Mouse (Mus musculus): ENCODE results near the gene Fshr.

Fshr gene

GRCm38 (mm10) chr17:89034627-89035026 is 165.8 kb downstream of the Fshr start:
- DNase-seq (ENCODE audit: low spot score), result no peak

GRCm38 (mm10) chr17:89032981-89033380 is 167.5 kb downstream of the Fshr start:
- no peak for DNase-seq (ENCODE audit: low spot score)

GRCm38 (mm10) chr17:89019518-89019917 is 181.0 kb downstream of the Fshr start:
- no peak for DNase-seq (ENCODE audit: low spot score)

- DNase-seq (ENCODE audit: low spot score), result peak; percentile 2
Observed at GRCm38 (mm10) chr17:89017002-89017401, 183.5 kb downstream of the Fshr start.

- DNase-seq (ENCODE audit: low spot score), result no peak
Observed at GRCm38 (mm10) chr17:89013691-89014090, 186.8 kb downstream of the Fshr start.

- no peak for DNase-seq (ENCODE audit: low spot score)
Observed at GRCm38 (mm10) chr17:89009117-89009516, 191.4 kb downstream of the Fshr start.

- no peak for DNase-seq (ENCODE audit: low spot score)
Observed at GRCm38 (mm10) chr17:89008680-89009079, 191.8 kb downstream of the Fshr start.

- DNase-seq (ENCODE audit: low spot score), result no peak
Observed at GRCm38 (mm10) chr17:89005959-89006358, 194.5 kb downstream of the Fshr start.

- DNase-seq (ENCODE audit: low spot score), result peak; percentile 2
Observed at GRCm38 (mm10) chr17:88999907-89000306, 200.6 kb downstream of the Fshr start.

GRCm38 (mm10) chr17:88998243-88998642 is 202.2 kb downstream of the Fshr start:
- no peak for DNase-seq (ENCODE audit: low spot score)

- no peak for DNase-seq (ENCODE audit: low spot score)
Observed at GRCm38 (mm10) chr17:88991238-88991637, 209.2 kb downstream of the Fshr start.

GRCm38 (mm10) chr17:88980708-88981355 is 219.6 kb downstream of the Fshr start:
- DNase-seq (ENCODE audit: low spot score), result no peak

GRCm38 (mm10) chr17:88974538-88974937 is 225.9 kb downstream of the Fshr start:
- no peak for DNase-seq (ENCODE audit: low spot score)

GRCm38 (mm10) chr17:88966028-88966427 is 234.4 kb downstream of the Fshr start:
- DNase-seq (ENCODE audit: low spot score), result no peak

- peak; percentile 39 for DNase-seq (ENCODE audit: low spot score)
Observed at GRCm38 (mm10) chr17:88954011-88954410, 246.5 kb downstream of the Fshr start.

GRCm38 (mm10) chr17:88938153-88938681 is 262.3 kb downstream of the Fshr start:
- no peak for DNase-seq (ENCODE audit: low spot score)

- no peak for DNase-seq (ENCODE audit: low spot score)
Observed at GRCm38 (mm10) chr17:88937341-88938152, 262.9 kb downstream of the Fshr start.

GRCm38 (mm10) chr17:88936941-88937340 is 263.5 kb downstream of the Fshr start:
- DNase-seq (ENCODE audit: low spot score), result no peak
